Mouse (Mus musculus) heart, embryonic 14.5 days (tissue): ENCODE results near the gene H2al1b. TPM values are rescaled to one million over a fixed set of nuclear protein-coding genes. Genes with fewer than 3 reads are reported as not detected.
"Not testable (repeated sequence)": the region's sequence is repeated elsewhere in the genome, so short reads cannot be mapped to it uniquely, and the experiment has no call there.

Experiments used
- ATAC-seq: fragments of 200-750 bp; cut with Nextera tagmentation; 2 replicates; pipeline ENCODE4 v1.8.0; 2017; ENCODE audit warnings: low read depth, moderate TSS enrichment; ENCODE audit not compliant: insufficient number of reproducible peaks, insufficient read depth, low FRiP score
- H3K27ac ChIP-seq, 2 experiments: fragments of 200-500 bp in 1 of 2; fragments of 300-500 bp in 1 of 2; sonication (generic) in 1 of 2; replicated peaks in 1 of 2; 2 replicates each; pipeline ENCODE4 v1.5.1; 2012 to 2014; ENCODE audit warnings: low read depth in 2 of 2, low read length in 2 of 2, control low read depth in 1 of 2, mild to moderate bottlenecking in 1 of 2, mixed read lengths in 1 of 2; ENCODE audit not compliant: control insufficient read depth in 1 of 2, insufficient read depth in 1 of 2
- H3K27me3 ChIP-seq: fragments of 300-500 bp; sonication (generic); 2 replicates; pipeline ENCODE4 v1.6.1; 2014; ENCODE audit warnings: mild to moderate bottlenecking, low read length, control low read depth; ENCODE audit not compliant: control insufficient read depth, insufficient read depth
- H3K36me3 ChIP-seq: fragments of 300-500 bp; sonication (generic); 2 replicates; pipeline ENCODE4 v1.6.1; 2014; ENCODE audit warnings: mild to moderate bottlenecking, control low read depth, low read length, mixed read lengths; ENCODE audit not compliant: control insufficient read depth, insufficient read depth
- H3K4me1 ChIP-seq, 2 experiments: fragments of 200-500 bp in 1 of 2; fragments of 300-500 bp in 1 of 2; sonication (generic) in 1 of 2; 2 replicates each; pipeline ENCODE4 v1.6.1; 2012 to 2014; ENCODE audit warnings: low read length in 2 of 2, control low read depth in 1 of 2, mixed read lengths in 1 of 2; ENCODE audit not compliant: control insufficient read depth in 2 of 2, insufficient read depth in 2 of 2
- H3K4me2 ChIP-seq: fragments of 300-500 bp; sonication (generic); 2 replicates; pipeline ENCODE4 v1.6.1; 2014; ENCODE audit warnings: mild to moderate bottlenecking, low read length
- H3K4me3 ChIP-seq, 2 experiments: fragments of 200-500 bp in 1 of 2; fragments of 300-500 bp in 1 of 2; sonication (generic) in 1 of 2; 2 replicates each; pipeline ENCODE4 v1.5.1; 2012 to 2014; ENCODE audit warnings: low read length in 2 of 2, mild to moderate bottlenecking in 2 of 2, control low read depth in 1 of 2, low read depth in 1 of 2, moderate library complexity in 1 of 2; ENCODE audit not compliant: control insufficient read depth in 1 of 2, insufficient read depth in 1 of 2
- H3K9ac ChIP-seq: fragments of 300-500 bp; sonication (generic); 2 replicates; pipeline ENCODE4 v1.6.1; 2014; ENCODE audit warnings: mild to moderate bottlenecking, low read length
- H3K9me3 ChIP-seq: fragments of 300-500 bp; sonication (generic); 2 replicates; pipeline ENCODE4 v1.6.1; 2016; ENCODE audit warnings: low read length, control low read depth; ENCODE audit not compliant: control insufficient read depth
- WGBS: fragments of 180-500 bp; shearing (Covaris S2); extraction: QIAGEN DNeasy Blood & Tissue Kit; methylation state at CpG from one replicate; pipeline ENCODE4 v1.1.7; 2014; 5-methylcytosine and 5-hydroxymethylcytosine counted together
- polyA plus RNA-seq: library from polyadenylated mRNA; unstranded; fragments of >200 nt; fragmentation: Nextera tagmentation; extraction: Ambion mirVana; gene quantifications from 2 replicates; pipeline ENCODE4 v1.2.1, GENCODE M21; 2014

H2al1b gene
- polyA plus RNA-seq, 1 experiment from 2014 or later: not detected

DNA sequence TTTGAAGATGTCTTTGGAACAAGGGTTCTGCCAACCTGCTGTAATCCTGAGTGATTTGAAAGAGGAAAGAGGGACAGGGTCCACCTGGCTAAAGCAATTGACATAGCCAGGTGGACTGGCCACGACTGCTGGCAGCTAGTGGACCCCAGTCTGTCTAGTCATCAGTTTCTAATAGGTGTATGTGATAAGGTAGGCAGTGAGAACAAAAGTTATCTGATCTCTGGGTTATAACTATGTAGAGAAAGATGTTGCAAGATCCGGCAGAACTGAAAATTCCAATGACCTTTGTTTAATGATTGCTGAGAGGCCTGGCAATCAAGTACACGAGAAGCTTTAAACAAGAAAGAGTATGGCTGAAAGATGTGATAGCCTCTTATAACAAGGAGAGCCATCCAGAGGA lies 29.0 kb upstream of the H2al1b start:
- Histone ChIP-seq H3K4me1 (no peaks in the 10 kb centered on the region), H3K27ac (no peak overlapping the region), H3K4me3 (no peak overlapping the region), H3K9ac (no peak overlapping the region), H3K36me3 (no peaks in the 10 kb centered on the region), H3K9me3 (no peaks in the 10 kb centered on the region), H3K27me3 (peaks cover 5% of the 10 kb centered on the region; the same call in 1 of the 2 replicates), H3K4me2 (no peak overlapping the region)
- WGBS: 79% methylated on average over 3 of the region's 3 CpGs
- ATAC-seq: no peak

GRCm38 (mm10) chrX:11277083-11277482 lies 25.1 kb upstream of the H2al1b start:
- H3K4me3 ChIP-seq: no peak overlapping the region
- ATAC-seq: no peak
- H3K27ac ChIP-seq: no peak overlapping the region
- H3K9ac ChIP-seq: no peak overlapping the region
- no peaks in the 10 kb centered on the region for H3K27me3 ChIP-seq
- no peak overlapping the region for H3K4me2 ChIP-seq
- 66% methylated on average over 6 of the region's 6 CpGs for WGBS
- H3K4me1 ChIP-seq: no peaks in the 10 kb centered on the region
- H3K9me3 ChIP-seq: no peaks in the 10 kb centered on the region
- no peaks in the 10 kb centered on the region for H3K36me3 ChIP-seq

DNA sequence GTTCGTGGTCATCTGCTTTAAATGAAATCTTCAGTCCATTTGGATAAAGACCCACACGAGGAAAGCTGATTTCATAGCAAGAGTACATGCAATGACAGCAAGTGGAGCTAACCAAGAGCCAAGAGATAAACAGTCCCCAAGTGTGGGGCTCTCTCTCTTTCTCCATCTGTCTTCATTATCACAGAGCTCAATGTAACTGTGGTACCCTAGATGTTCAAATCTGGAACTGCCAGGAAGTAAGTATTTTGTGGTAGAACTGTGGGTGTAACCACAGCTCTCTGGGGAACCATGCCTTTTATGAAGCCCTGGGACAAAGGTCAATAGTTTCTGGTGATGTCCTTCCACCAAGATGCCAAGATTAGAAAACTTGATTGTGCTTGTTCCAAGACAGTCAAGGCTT lies 21.5 kb upstream of the H2al1b start:
- Histone ChIP-seq H3K4me2 (no peak overlapping the region), H3K36me3 (no peaks in the 10 kb centered on the region), H3K4me3 (no peak overlapping the region), H3K27ac (no peak overlapping the region), H3K9me3 (no peaks in the 10 kb centered on the region), H3K9ac (no peak overlapping the region), H3K4me1 (no peaks in the 10 kb centered on the region), H3K27me3 (no peaks in the 10 kb centered on the region; the same call in 1 of the 2 replicates)
- 55% methylated on average over 2 of the region's 2 CpGs for WGBS
- no peak for ATAC-seq

GRCm38 (mm10) chrX:11288306-11288882 lies 13.8 kb upstream of the H2al1b start:
- Histone ChIP-seq H3K9me3 (no peaks in the 10 kb centered on the region), H3K36me3 (no peaks in the 10 kb centered on the region), H3K4me3 (no peak overlapping the region), H3K4me2 (peak overlapping the region; percentile 18; the same call in 1 of the 2 replicates), H3K4me1 (peaks cover 0 to 5% of the 10 kb centered on the region in 2 experiments; a peak in 2 of 4 replicates), H3K27ac (no peak overlapping the region), H3K9ac (no peak overlapping the region), H3K27me3 (peaks cover 4% of the 10 kb centered on the region; the same call in 1 of the 2 replicates)
- no peak for ATAC-seq
- 42% methylated on average over 14 of the region's 14 CpGs for WGBS

DNA sequence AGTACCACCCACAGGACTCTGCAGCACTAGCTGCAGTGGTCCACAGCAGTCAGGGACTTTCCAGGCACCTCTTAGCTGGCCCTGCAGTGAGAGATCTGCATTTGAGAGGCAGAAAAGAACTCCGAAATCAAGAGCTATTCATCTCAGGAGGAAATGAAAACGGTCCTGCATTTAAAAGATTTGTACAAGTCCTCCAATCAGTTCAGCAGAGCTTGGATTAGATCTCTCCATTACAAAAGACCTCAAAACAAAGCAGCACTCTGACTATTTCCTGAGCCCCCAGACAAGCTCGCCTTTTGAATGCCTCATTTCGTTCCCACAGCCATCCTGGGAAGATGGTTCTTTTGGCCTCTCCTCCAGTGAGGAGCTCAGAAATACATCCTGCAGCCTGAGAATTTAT lies 13.0 kb upstream of the H2al1b start:
- 66% methylated on average over 4 of the region's 4 CpGs for WGBS
- no peak overlapping the region for H3K9ac ChIP-seq
- no peaks in the 10 kb centered on the region for H3K9me3 ChIP-seq
- no peak overlapping the region for H3K4me3 ChIP-seq
- peaks cover 0 to 5% of the 10 kb centered on the region in 2 experiments; a peak in 2 of 4 replicates for H3K4me1 ChIP-seq
- no peaks in the 10 kb centered on the region for H3K36me3 ChIP-seq
- peaks cover 4% of the 10 kb centered on the region; the same call in 1 of the 2 replicates for H3K27me3 ChIP-seq
- no peak overlapping the region for H3K4me2 ChIP-seq
- ATAC-seq: no peak
- H3K27ac ChIP-seq: no peak overlapping the region

GRCm38 (mm10) chrX:11298957-11299356 lies 3.3 kb upstream of the H2al1b start, which contains the start of gene H2al1a:
Gene H2al1a, plus strand, starts transcription at chrX:11299257.
- WGBS: no CpG with 5 or more reads among the region's 3 CpGs
- H3K4me2 ChIP-seq: not testable (repeated sequence)

GRCm38 (mm10) chrX:11305355-11305754 lies 3.1 kb downstream of the H2al1b start, which contains the start of gene H2al1c:
Gene H2al1c, plus strand, starts transcription at chrX:11305655.
- not testable (repeated sequence) for ATAC-seq, H3K27me3 ChIP-seq
- 86% methylated on average over 1 of the region's 6 CpGs for WGBS

More at GRCm38 (mm10) chrX:11298957-11299356, 3.3 kb upstream of the H2al1b start, which contains the start of gene H2al1a:
- ATAC-seq, H3K4me3 ChIP-seq, H3K27me3 ChIP-seq, H3K27ac ChIP-seq, H3K4me1 ChIP-seq, H3K9ac ChIP-seq, H3K36me3 ChIP-seq, H3K9me3 ChIP-seq: not testable (repeated sequence)

DNA sequence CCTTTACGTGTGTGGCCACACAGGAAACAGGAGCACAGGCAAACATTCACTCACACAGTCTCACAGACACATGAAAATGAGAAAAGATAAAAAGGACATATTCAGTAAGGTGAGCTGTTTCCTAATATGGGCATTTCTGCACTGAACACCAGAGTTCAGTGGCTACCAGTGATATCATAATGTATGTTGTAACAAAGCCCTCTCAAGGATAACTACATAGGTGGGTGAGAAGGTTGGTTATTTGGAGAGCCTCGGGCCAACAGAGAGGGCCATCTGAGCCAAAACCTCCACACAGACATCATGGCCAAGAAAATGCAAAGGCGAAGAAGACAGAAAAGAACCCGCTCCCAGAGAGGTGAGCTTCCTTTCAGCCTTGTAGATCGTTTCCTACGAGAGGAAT lies 6.3 kb downstream of the H2al1b start, which contains the start of gene H2al1d:
Gene H2al1d (plus strand): TSS at position 301 of the 400 bp plus-strand sequence.
- H3K4me1 ChIP-seq, H3K27ac ChIP-seq, H3K9ac ChIP-seq, H3K4me3 ChIP-seq, ATAC-seq, H3K4me2 ChIP-seq, H3K27me3 ChIP-seq, H3K36me3 ChIP-seq, H3K9me3 ChIP-seq: not testable (repeated sequence)
- no CpG with 5 or more reads among the region's 6 CpGs for whole genome bisulfite sequencing

More at GRCm38 (mm10) chrX:11305355-11305754, 3.1 kb downstream of the H2al1b start, which contains the start of gene H2al1c:
- H3K9ac ChIP-seq, H3K4me2 ChIP-seq, H3K9me3 ChIP-seq, H3K4me1 ChIP-seq, H3K36me3 ChIP-seq, H3K27ac ChIP-seq, H3K4me3 ChIP-seq: not testable (repeated sequence)
